Mouse (Mus musculus) lung, adult 2 months (tissue): ENCODE results near the gene Myo3b.

Experiments
- CTCF ChIP-seq: fragments of 200-500 bp; IDR thresholded peaks from 2 replicates; pipeline ENCODE4 v1.5.1; 2011; ENCODE audit warnings: mild to moderate bottlenecking, low read length, control low read depth; ENCODE audit not compliant: insufficient read depth
- POLR2A ChIP-seq: fragments of 200-500 bp; IDR thresholded peaks from 2 replicates; pipeline ENCODE4 v1.6.1; 2011; ENCODE audit warnings: low read depth, mild to moderate bottlenecking, control low read depth, low read length, borderline replicate concordance; ENCODE audit errors: extremely low read depth

- no peak for TF ChIP-seq CTCF
- no peak for TF ChIP-seq POLR2A
Measured at GRCm38 (mm10) chr2:70315125-70315524, 276.2 kb downstream of the Myo3b start.
